Mouse (Mus musculus) intestine, embryonic 16.5 days (tissue): ENCODE measurements around the gene Josd1. TPM values are rescaled to one million over a fixed set of nuclear protein-coding genes. Genes with fewer than 3 reads are reported as not detected.

Experiments used
- ATAC-seq: fragments of 200-750 bp; cut with Nextera tagmentation; 2 replicates; pipeline ENCODE4 v1.8.0; 2017; ENCODE audit warnings: moderate TSS enrichment, moderate library complexity
- H3K27ac ChIP-seq: fragments of 300-500 bp; sonication (generic); 2 replicates; pipeline ENCODE4 v1.5.1; 2014; ENCODE audit warnings: mild to moderate bottlenecking, low read length
- H3K27me3 ChIP-seq: fragments of 300-500 bp; sonication (generic); replicated peaks from 2 replicates; pipeline ENCODE4 v1.6.1; 2014; ENCODE audit warnings: low read length, control low read depth, mixed read lengths; ENCODE audit not compliant: control insufficient read depth, insufficient read depth
- H3K36me3 ChIP-seq: fragments of 300-500 bp; sonication (generic); 2 replicates; pipeline ENCODE4 v1.6.1; 2014; ENCODE audit warnings: low read length, control low read depth; ENCODE audit not compliant: control insufficient read depth, insufficient read depth
- H3K4me1 ChIP-seq: fragments of 300-500 bp; sonication (generic); 2 replicates; pipeline ENCODE4 v1.6.1; 2014; ENCODE audit warnings: low read length, control low read depth, mixed read lengths; ENCODE audit not compliant: control insufficient read depth, insufficient read depth
- H3K4me2 ChIP-seq: fragments of 300-500 bp; sonication (generic); 2 replicates; pipeline ENCODE4 v1.6.1; 2014; ENCODE audit warnings: low read depth, low read length, control low read depth
- H3K4me3 ChIP-seq: fragments of 300-500 bp; sonication (generic); 2 replicates; pipeline ENCODE4 v1.5.1; 2014; ENCODE audit warnings: mild to moderate bottlenecking, low read length
- H3K9ac ChIP-seq: fragments of 300-500 bp; sonication (generic); 2 replicates; pipeline ENCODE4 v1.6.1; 2014; ENCODE audit warnings: low read depth, low read length
- H3K9me3 ChIP-seq: fragments of 300-500 bp; sonication (generic); 2 replicates; pipeline ENCODE4 v1.6.1; 2016; ENCODE audit warnings: low read length, control low read depth; ENCODE audit not compliant: control insufficient read depth
- WGBS: fragments of 180-500 bp; shearing (Covaris S2); extraction: QIAGEN DNeasy Blood & Tissue Kit; methylation state at CpG from one replicate; pipeline ENCODE4 v1.1.7; 2014; 5-methylcytosine and 5-hydroxymethylcytosine counted together
- polyA plus RNA-seq: library from polyadenylated mRNA; unstranded; fragments of >200 nt; fragmentation: Nextera tagmentation; extraction: Ambion mirVana; gene quantifications from 2 replicates; pipeline ENCODE4 v1.2.1, GENCODE M21; 2015

Josd1 gene
- polyA plus RNA-seq, 1 experiment from 2014 or later, result 14.1 TPM

DNA sequence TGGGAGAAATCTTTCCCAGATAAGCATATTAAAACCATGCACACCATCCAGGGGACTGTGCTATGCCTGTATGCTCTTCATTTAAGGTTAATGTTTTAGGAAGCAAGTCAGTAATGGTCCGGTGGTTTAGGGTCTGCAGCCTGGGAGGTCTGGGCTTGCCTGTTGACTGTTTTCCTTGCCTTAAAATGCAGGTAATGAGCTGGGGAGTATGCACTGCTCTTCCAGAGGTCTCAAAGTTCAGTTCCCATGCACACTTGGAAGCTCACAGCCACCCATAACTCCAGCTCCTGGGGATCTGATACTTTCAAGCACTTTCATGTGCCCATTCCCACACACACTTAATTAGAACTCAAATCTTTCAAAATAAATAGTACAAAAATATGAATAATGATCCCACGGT, 8.8 kb upstream of the Josd1 start:
- no peak for ATAC-seq
- Histone ChIP-seq H3K4me3 (no peak overlapping the region), H3K36me3 (no peaks in the 10 kb centered on the region), H3K27me3 (no peaks in the 10 kb centered on the region), H3K4me1 (peaks cover 21% of the 10 kb centered on the region), H3K27ac (no peak overlapping the region), H3K9ac (no peak overlapping the region), H3K4me2 (no peak overlapping the region), H3K9me3 (no peaks in the 10 kb centered on the region)
- 83% methylated on average over 2 of the region's 2 CpGs for WGBS

DNA sequence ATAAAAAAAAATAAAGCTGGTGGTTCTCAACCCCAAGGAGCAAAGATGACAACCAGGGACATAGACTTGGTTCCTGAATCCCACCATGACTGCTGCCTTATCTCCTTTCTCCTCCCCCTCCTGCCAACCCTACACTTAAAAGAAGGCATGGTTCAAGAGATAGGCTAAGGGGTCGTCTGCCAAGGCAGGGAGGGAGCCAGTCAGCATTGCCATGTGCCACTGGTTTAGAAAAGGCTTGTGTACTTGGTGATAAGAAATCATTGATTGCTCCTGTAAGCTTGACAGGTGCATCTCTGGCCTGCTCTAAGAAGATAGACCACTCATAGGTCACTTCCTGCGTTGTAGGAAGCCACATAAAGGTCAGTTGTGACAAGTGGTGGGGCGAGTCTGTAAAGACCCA, 7.8 kb upstream of the Josd1 start:
- ATAC-seq, result no peak
- Histone ChIP-seq H3K4me1 (peaks cover 21% of the 10 kb centered on the region), H3K27ac (no peak overlapping the region), H3K27me3 (no peaks in the 10 kb centered on the region), H3K9me3 (no peaks in the 10 kb centered on the region), H3K4me3 (no peak overlapping the region), H3K9ac (no peak overlapping the region), H3K36me3 (no peaks in the 10 kb centered on the region), H3K4me2 (no peak overlapping the region)
- 39% methylated on average over 3 of the region's 3 CpGs for WGBS

DNA sequence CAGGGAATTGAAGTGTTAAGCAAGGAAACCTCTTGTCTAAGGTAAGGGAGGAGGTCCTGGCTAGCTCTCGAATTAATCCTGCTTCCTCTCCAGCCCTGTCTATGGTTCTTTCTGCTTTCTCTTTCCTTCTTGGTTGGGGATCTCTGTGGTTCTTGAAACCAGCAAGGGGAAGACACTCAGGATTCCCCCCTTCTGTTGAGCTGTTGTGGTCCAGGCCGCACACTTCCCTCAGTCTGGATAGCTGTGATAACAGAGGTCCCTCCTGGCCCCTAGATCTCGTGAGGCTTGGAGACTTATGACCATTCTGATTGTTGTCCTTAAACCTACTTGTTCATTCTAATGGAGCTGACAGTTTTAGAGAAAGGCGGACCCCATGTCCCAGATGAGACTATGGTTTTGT, 6.8 kb upstream of the Josd1 start:
- H3K4me1 ChIP-seq, result peaks cover 26% of the 10 kb centered on the region
- no peaks in the 10 kb centered on the region for H3K27me3 ChIP-seq
- WGBS, result 92% methylated on average over 4 of the region's 4 CpGs
- H3K36me3 ChIP-seq, result no peaks in the 10 kb centered on the region
- H3K9ac ChIP-seq, result no peak overlapping the region
- no peak for ATAC-seq
- H3K4me2 ChIP-seq, result no peak overlapping the region
- H3K4me3 ChIP-seq, result no peak overlapping the region
- H3K27ac ChIP-seq, result no peak overlapping the region
- no peaks in the 10 kb centered on the region for H3K9me3 ChIP-seq

DNA sequence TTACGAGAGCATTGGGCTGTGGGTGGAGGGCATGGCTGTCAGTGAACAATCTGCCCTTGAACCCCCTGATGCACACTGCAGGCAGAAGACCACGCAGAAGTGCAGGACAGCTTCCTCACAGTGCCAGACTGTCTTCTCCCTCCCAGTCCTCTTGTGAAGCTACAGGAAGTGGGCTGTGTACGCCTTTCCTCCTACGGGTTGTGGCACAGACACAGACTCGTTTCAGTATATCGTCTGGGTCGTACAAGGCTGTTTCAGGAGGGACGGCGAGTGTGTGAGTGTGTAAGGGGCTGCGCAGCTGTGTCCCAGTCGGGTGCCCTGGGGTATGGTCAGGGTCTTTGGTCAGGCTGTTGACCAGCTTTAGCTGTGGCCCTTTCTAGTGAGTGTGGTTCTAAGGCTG, 6.0 kb upstream of the Josd1 start:
- no peaks in the 10 kb centered on the region for H3K27me3 ChIP-seq
- no peaks in the 10 kb centered on the region for H3K9me3 ChIP-seq
- 71% methylated on average over 11 of the region's 11 CpGs for WGBS
- no peak overlapping the region for H3K4me3 ChIP-seq
- 0 out of 2 replicates have a peak overlapping the region, but pooled peaks have one; percentile 13 for H3K9ac ChIP-seq
- peaks cover 26% of the 10 kb centered on the region for H3K4me1 ChIP-seq
- no peak for ATAC-seq
- no peaks in the 10 kb centered on the region for H3K36me3 ChIP-seq
- H3K27ac ChIP-seq, result no peak overlapping the region
- no peak overlapping the region for H3K4me2 ChIP-seq

DNA sequence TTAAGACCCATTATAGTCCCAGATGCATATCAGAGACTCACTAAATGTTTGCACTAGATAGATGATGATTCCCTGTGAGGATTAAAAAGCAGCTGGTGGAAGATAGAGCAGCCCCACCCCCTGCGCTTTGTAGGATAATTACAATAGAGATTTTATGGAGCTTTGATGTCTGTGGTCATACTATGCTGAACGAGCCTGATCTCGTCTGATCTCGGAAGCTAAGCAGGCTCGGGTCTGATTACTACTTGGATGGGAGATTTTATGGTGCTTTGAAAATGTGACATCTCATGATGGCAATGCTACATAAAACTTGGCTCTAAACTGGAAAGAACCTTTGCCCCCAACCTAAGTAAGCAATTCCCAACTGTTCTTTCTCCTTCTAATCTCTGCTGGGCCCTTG, 4.6 kb upstream of the Josd1 start:
- H3K27me3 ChIP-seq, result no peaks in the 10 kb centered on the region
- no peaks in the 10 kb centered on the region for H3K36me3 ChIP-seq
- no peak overlapping the region for H3K9ac ChIP-seq
- no peak for ATAC-seq
- H3K4me1 ChIP-seq, result peaks cover 25% of the 10 kb centered on the region
- WGBS, result 64% methylated on average over 5 of the region's 5 CpGs
- no peak overlapping the region for H3K27ac ChIP-seq
- no peak overlapping the region for H3K4me3 ChIP-seq
- no peak overlapping the region; the same call in 1 of the 2 replicates for H3K4me2 ChIP-seq
- no peaks in the 10 kb centered on the region for H3K9me3 ChIP-seq

DNA sequence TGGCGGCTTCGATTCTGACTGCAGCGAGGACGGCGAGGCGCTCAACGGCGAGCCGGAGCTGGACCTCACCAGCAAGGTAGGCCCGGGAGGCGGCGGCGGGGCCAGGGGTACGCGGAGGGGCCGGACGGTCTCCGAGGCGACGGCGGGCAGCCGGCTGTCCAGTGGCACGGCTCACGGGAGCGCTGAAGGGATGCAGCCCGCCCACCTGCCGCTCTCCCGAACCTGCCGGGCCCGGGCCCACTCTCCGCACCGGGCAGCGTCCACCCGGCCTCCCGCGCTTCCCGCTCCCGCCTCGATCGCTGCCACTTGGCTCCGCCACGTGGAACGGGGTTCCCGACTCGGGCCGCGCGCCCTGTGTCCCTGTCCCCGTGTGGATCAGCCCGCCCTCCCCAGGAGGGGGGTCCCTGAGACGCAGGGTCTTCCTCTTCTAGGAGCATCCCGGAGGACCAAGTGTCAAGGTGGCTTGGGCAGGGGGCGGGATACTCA, 3.3 kb upstream of the Josd1 start:
- ATAC-seq, result peak; percentile 10
- Histone ChIP-seq H3K9me3 (no peaks in the 10 kb centered on the region), H3K36me3 (no peaks in the 10 kb centered on the region), H3K4me1 (peaks cover 21% of the 10 kb centered on the region), H3K27ac (peak overlapping the region; percentile 85), H3K4me3 (peak overlapping the region; percentile 94), H3K27me3 (no peaks in the 10 kb centered on the region), H3K9ac (peak overlapping the region; percentile 90), H3K4me2 (peak overlapping the region; percentile 96)
- WGBS, result under 1% methylated on average over 42 of the region's 53 CpGs

DNA sequence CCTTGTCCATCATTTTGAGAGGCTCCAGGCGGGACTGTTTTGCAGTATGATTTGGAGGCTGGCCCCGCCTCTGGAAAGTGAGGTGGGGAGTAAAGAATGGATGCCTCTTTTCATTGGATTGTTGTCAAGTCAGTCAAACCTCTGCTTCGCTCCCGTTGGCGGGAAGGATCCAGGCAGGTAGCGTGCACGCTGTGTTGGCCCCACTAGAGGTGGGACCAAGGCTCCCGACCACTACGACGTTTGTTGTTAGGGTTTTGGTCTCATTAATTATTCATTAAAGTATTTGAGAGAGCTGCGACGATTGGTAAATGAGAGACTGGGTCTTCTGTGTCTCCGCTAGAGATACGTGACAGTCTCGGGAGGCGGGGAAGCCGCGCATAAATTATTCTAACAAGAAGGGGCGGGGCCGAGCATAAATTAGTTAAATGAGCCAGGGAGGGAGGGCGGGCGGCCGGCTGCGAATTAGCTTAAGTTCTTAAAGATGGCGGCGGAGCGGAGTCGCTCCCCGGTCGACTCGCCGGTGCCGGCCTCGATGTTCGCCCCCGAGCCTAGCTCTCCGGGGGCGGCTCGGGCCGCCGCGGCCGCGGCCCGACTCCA, 2.8 kb upstream of the Josd1 start, which contains the start of gene Gtpbp1:
TSS of gene Gtpbp1 (plus strand) at position 420 of the 597 bp plus-strand sequence.
- Histone ChIP-seq H3K36me3 (no peaks in the 10 kb centered on the region), H3K27me3 (no peaks in the 10 kb centered on the region), H3K4me3 (peak within 1 kb of the TSS; percentile 94), H3K4me1 (peaks cover 26% of the 10 kb centered on the region), H3K27ac (peak within 1 kb of the TSS; percentile 85), H3K4me2 (peak within 1 kb of the TSS; percentile 96), H3K9me3 (no peaks in the 10 kb centered on the region), H3K9ac (peak within 1 kb of the TSS; percentile 90)
- peak; percentile 95 for ATAC-seq
- WGBS, result under 1% methylated on average over 44 of the region's 45 CpGs

DNA sequence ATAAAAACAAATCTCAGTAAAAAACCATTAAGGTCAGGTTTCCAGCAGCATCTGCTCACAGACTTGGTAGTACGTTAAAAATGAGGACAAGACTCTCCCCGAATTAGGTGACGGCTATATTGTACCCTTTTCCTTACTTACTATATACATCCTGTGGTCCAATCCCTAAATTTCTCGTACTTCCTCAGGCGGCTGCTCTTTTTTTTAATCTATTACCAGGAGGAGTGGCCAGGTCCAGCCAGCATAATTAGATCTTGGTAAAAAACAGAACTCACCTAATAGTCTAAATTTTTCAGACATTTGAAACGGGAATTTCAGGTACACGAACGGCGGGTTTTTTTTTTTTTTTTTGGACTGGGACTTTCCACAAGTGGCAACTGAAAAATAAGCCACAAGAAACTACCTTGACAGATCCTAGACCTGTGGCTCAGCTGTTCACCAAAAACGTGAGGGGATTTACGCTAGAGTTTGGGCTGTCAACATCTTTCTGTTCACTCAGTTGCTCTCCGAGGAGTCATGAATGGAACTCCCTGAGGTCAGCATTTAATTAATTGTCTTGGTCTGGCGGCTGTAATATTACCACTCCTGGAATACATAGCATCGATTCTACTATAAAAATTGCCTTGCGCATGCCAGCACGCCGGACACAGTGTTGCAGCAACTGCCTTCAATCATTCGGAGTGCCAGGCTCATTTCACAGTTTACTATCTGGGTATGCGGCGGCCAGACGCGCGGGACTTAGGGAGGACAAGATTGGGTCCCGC, 2.1 kb upstream of the Josd1 start:
- H3K9me3 ChIP-seq, result no peaks in the 10 kb centered on the region
- 11% methylated on average over 24 of the region's 24 CpGs for WGBS
- peaks cover 33% of the 10 kb centered on the region for H3K4me1 ChIP-seq
- H3K9ac ChIP-seq, result peak overlapping the region; percentile 51
- H3K4me3 ChIP-seq, result peak overlapping the region; percentile 47
- no peak overlapping the region for H3K27ac ChIP-seq
- H3K27me3 ChIP-seq, result no peaks in the 10 kb centered on the region
- H3K4me2 ChIP-seq, result peak overlapping the region; percentile 67
- no peaks in the 10 kb centered on the region for H3K36me3 ChIP-seq
- no peak for ATAC-seq

DNA sequence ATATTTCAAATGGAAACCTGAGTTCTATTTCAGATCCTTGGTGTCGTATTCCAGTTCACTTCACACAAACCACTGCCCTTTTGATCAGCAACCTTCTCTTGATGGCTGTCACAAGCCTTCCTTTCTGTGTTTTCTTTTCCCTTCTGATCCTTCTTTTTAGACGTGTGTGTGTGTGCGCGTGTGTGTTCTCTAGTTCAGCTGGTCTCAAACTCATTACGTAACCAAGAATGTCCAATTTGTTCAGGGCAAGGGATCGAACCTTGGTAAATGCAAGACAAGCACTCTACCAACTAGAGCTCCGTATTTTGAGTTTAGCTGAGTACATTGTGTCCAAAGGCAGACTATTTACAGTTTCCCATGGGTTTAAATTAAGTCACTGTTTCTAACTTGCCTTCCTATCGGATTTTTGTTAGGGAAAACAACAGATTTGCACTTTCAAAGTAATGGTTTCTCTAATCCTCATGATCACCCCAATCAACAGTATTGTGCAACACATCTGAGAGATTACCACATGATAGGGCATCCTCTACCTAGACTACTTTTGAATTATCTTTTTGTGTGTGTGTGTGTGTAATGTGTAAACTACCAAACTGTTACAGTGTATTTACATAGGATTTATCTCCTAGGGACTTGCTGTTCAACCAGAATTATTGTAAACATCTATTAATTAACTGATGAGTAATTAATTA, 693 bp upstream of the Josd1 start:
- WGBS, result 4% methylated on average over 8 of the region's 8 CpGs

More for the DNA sequence above, 693 bp upstream of the Josd1 start:
- H3K4me1 ChIP-seq, result peaks cover 47% of the 10 kb centered on the region
- H3K4me2 ChIP-seq, result peak overlapping the region; percentile 79
- peak overlapping the region; percentile 83 for H3K4me3 ChIP-seq
- H3K9me3 ChIP-seq, result no peaks in the 10 kb centered on the region
- ATAC-seq, result no peak
- no peaks in the 10 kb centered on the region for H3K36me3 ChIP-seq
- H3K9ac ChIP-seq, result peak overlapping the region; percentile 89
- H3K27me3 ChIP-seq, result no peaks in the 10 kb centered on the region
- peak overlapping the region; percentile 98 for H3K27ac ChIP-seq
